Comparison of ENCODE assay signal across 17 mouse cellular contexts in the genomic region with DNA sequence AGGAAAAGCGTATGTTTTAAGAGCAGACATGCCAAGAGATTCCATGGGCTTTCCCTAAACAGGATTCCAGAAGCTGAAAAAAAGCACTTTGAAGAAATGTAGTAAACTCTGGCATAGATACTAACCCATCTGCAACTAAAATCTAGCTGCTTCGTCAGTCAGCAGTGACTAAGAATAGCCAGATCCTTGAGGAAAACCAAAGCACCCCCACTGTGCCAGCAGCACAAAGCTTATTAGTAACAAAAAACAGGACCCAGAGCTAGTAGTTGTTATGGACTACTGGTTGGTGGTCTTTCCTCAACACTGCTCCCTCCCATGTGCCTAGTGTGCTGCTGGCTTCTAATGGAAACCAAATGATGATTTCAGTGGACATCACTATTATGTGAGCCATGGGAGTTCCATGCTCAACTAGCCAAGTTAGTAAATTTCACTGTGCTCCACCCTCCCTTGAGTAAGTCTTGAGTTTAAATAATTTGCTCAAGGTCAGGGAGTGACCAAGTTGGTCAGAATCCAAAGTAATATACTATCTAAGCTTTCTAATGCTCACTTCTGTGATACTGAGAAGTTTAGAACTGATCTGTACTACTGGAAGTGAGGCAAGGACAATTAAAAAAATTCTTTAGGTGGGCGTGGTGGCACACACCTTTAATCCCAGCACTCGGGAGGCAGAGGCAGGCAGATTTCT. TPM values are rescaled to one million over a fixed set of nuclear protein-coding genes. Genes with fewer than 3 reads are reported as not detected.
A peak's percentile ranks its signal among the peaks of the same experiment; 100 is the strongest.
DNase-seq lines count a peak whose midpoint lies in the region; ATAC-seq lines count a peak whose summit lies in the region.
"Had no signal": no experiment of that assay in that cellular context is flagged by ENCODE, and none has a peak within 500 bp of the region (broad histone marks: within the 10 kb centered on the region; RNA-seq: fewer than 3 reads in every experiment).

No protein-coding gene starts in this region.

- ATAC-seq in frontal cortex, adult (ENCODE audit: low TSS enrichment) = peak; percentile 44; the same call in 1 of the 2 replicates
- peak; percentile 24; the same call in 1 of the 2 replicates for ATAC-seq in kidney, embryonic 14.5 days (ENCODE audit: low FRiP score, low TSS enrichment)
- no peak for ATAC-seq in neural tube, embryonic 15.5 days (ENCODE audit: low FRiP score)
- ATAC-seq in megakaryocyte progenitor cell, adult 5-6 weeks (replicated peaks; ENCODE audit: poor library complexity) = no peak
- ATAC-seq: intestine, embryonic 15.5 days had no signal

- no peak overlapping the region for H3K4me2 ChIP-seq in kidney, embryonic 14.5 days (replicated peaks; ENCODE audit: low read depth, low read length)
- no peak overlapping the region for H3K4me2 ChIP-seq in neural tube, embryonic 15.5 days
- H3K4me2 ChIP-seq: intestine, embryonic 15.5 days; neural tube, embryonic 12.5 days had no signal

- no peak overlapping the region for H3K4me3 ChIP-seq in kidney, embryonic 14.5 days (ENCODE audit: low read length)
- no peak overlapping the region for H3K4me3 ChIP-seq in neural tube, embryonic 15.5 days (replicated peaks)
- H3K4me3 ChIP-seq: intestine, embryonic 15.5 days; neural tube, embryonic 12.5 days had no signal

- no peaks in the 10 kb centered on the region for H3K9me3 ChIP-seq in kidney, embryonic 14.5 days (ENCODE audit: control insufficient read depth, low read length)
- H3K9me3 ChIP-seq in neural tube, embryonic 15.5 days (replicated peaks) = no peaks in the 10 kb centered on the region
- H3K9me3 ChIP-seq: intestine, embryonic 15.5 days; neural tube, embryonic 12.5 days had no signal

- no peak overlapping the region for H3K9ac ChIP-seq in kidney, embryonic 14.5 days (ENCODE audit: low read depth, low read length)
- H3K9ac ChIP-seq in neural tube, embryonic 15.5 days (replicated peaks) = no peak overlapping the region
- H3K9ac ChIP-seq: intestine, embryonic 15.5 days; neural tube, embryonic 12.5 days had no signal

- H3K27me3 ChIP-seq in kidney, embryonic 14.5 days (ENCODE audit: control insufficient read depth, insufficient read depth, low read length) = no peaks in the 10 kb centered on the region
- H3K27me3 ChIP-seq in neural tube, embryonic 15.5 days (replicated peaks) = no peaks in the 10 kb centered on the region
- H3K27me3 ChIP-seq: intestine, embryonic 15.5 days; neural tube, embryonic 12.5 days had no signal

- no peaks in the 10 kb centered on the region for H3K4me1 ChIP-seq in kidney, embryonic 14.5 days (ENCODE audit: control insufficient read depth, insufficient read depth, low read length)
- H3K4me1 ChIP-seq in neural tube, embryonic 15.5 days = peaks cover 35% of the 10 kb centered on the region

- H3K27ac ChIP-seq in kidney, embryonic 14.5 days (ENCODE audit: low read depth, low read length) = no peak overlapping the region
- peak overlapping the region; percentile 54; the same call in 1 of the 2 replicates for H3K27ac ChIP-seq in neural tube, embryonic 15.5 days (replicated peaks)
- H3K27ac ChIP-seq: intestine, embryonic 15.5 days; neural tube, embryonic 12.5 days had no signal

- no peak for DNase-seq in frontal cortex, postnatal 10 days (ENCODE audit: low spot score in 2 of 2)
- no peak for DNase-seq in kidney, adult 11 months
- no peak for DNase-seq in neural tube, embryonic 10.5 days (ENCODE audit: extremely low spot score, low spot score)
- no peak for DNase-seq in thymus, postnatal 10 days (ENCODE audit: low spot score in 2 of 2)
- DNase-seq: adrenal gland, postnatal 36 days; kidney, postnatal 25 days; left cerebral cortex, postnatal 4 days; lung, adult 18-20 months; lung, postnatal 4 days; midbrain, embryonic 14.5 days; thymus, adult 2 months had no signal

- 79% methylated on average over 4 of the region's 4 CpGs for WGBS in kidney, embryonic 14.5 days
- 78% methylated on average over 4 of the region's 4 CpGs for WGBS in neural tube, embryonic 15.5 days

- peaks cover 32% of the 10 kb centered on the region for H3K36me3 ChIP-seq in kidney, embryonic 14.5 days (ENCODE audit: control insufficient read depth, insufficient read depth, low read length)
- peaks cover 16% of the 10 kb centered on the region for H3K36me3 ChIP-seq in neural tube, embryonic 15.5 days

RNA-seq across cellular contexts. Expression of gene Nkiras2, which starts 14.6 kb away (rescaled TPM):
- polyA plus RNA-seq in kidney, embryonic 14.5 days (2014; fragmentation: Nextera tagmentation; extraction: Ambion mirVana) = 63.6 and 67.6 TPM in 2 replicates
- polyA plus RNA-seq in neural tube, embryonic 15.5 days (2015; fragmentation: Nextera tagmentation; extraction: Ambion mirVana) = 90.1 and 96.3 TPM in 2 replicates
- total RNA-seq in megakaryocyte progenitor cell, adult 5-6 weeks (2015) = 17.0 and 22.2 TPM in 2 replicates
- 9.9 and 16.6 TPM in 2 replicates for total RNA-seq in megakaryocyte progenitor cell, adult 5-6 weeks (2017)

RNA-seq across cellular contexts. Expression of gene Dnajc7, which starts 15.5 kb away (rescaled TPM):
- 86.2 and 126 TPM in 2 replicates for polyA plus RNA-seq in kidney, embryonic 14.5 days (2014; fragmentation: Nextera tagmentation; extraction: Ambion mirVana)
- polyA plus RNA-seq in neural tube, embryonic 15.5 days (2015; fragmentation: Nextera tagmentation; extraction: Ambion mirVana) = 287 and 298 TPM in 2 replicates
- total RNA-seq in megakaryocyte progenitor cell, adult 5-6 weeks (2015) = 81.2 and 93.3 TPM in 2 replicates
- 102 and 136 TPM in 2 replicates for total RNA-seq in megakaryocyte progenitor cell, adult 5-6 weeks (2017)

RNA-seq across cellular contexts. Expression of gene Cnp, which starts 29.8 kb away (rescaled TPM):
- polyA plus RNA-seq in kidney, embryonic 14.5 days (2014; fragmentation: Nextera tagmentation; extraction: Ambion mirVana) = 17.0 and 25.0 TPM in 2 replicates
- 62.0 and 74.6 TPM in 2 replicates for polyA plus RNA-seq in neural tube, embryonic 15.5 days (2015; fragmentation: Nextera tagmentation; extraction: Ambion mirVana)
- 6.9 and 8.2 TPM in 2 replicates for total RNA-seq in megakaryocyte progenitor cell, adult 5-6 weeks (2015)
- 16.2 and 21.7 TPM in 2 replicates for total RNA-seq in megakaryocyte progenitor cell, adult 5-6 weeks (2017)

RNA-seq across cellular contexts. Expression of gene Ttc25, which starts 59.1 kb away (rescaled TPM):
- polyA plus RNA-seq in kidney, embryonic 14.5 days (2014; fragmentation: Nextera tagmentation; extraction: Ambion mirVana) = 0.58 and 0.77 TPM in 2 replicates
- polyA plus RNA-seq in neural tube, embryonic 15.5 days (2015; fragmentation: Nextera tagmentation; extraction: Ambion mirVana) = 1.2 and 2.1 TPM in 2 replicates
- total RNA-seq in megakaryocyte progenitor cell, adult 5-6 weeks (2015) = 0.05 TPM in 1 of 2 replicates, not detected in the other
- total RNA-seq in megakaryocyte progenitor cell, adult 5-6 weeks (2017) = 0.04 and 0.30 TPM in 2 replicates

Comparison
In these comparisons a context has a peak if more than half of its experiments do, and no peak if none do; other contexts are left out.
1. ATAC-seq: peak in frontal cortex, adult (single experiment) and kidney, embryonic 14.5 days (single experiment); none in neural tube, embryonic 15.5 days (single experiment) and megakaryocyte progenitor cell, adult 5-6 weeks (single experiment).